Mouse (Mus musculus) liver, embryonic 13.5 days (tissue): ENCODE data around the gene Lgals1. TPM values are rescaled to one million over a fixed set of nuclear protein-coding genes. Genes with fewer than 3 reads are reported as not detected.
A peak's percentile ranks its signal among the peaks of the same experiment; 100 is the strongest.

Source experiments
- ATAC-seq: fragments of 200-750 bp; cut with Nextera tagmentation; 2 replicates; pipeline ENCODE4 v1.8.0; 2017; ENCODE audit warnings: low read depth, mild to moderate bottlenecking, moderate number of reproducible peaks, moderate library complexity
- DNase-seq: peaks from one replicate; pipeline ENCODE4 v3.0.0; 2022
- H3K27ac ChIP-seq: fragments of 300-500 bp; sonication (generic); 2 replicates; pipeline ENCODE4 v1.5.1; 2015; ENCODE audit warnings: moderate library complexity, mild to moderate bottlenecking, inconsistent platforms
- H3K27me3 ChIP-seq: fragments of 300-500 bp; sonication (generic); 2 replicates; pipeline ENCODE4 v1.6.1; 2015; ENCODE audit warnings: mild to moderate bottlenecking, inconsistent platforms
- H3K36me3 ChIP-seq: fragments of 300-500 bp; sonication (generic); 2 replicates; pipeline ENCODE4 v1.6.1; 2015; ENCODE audit warnings: mild to moderate bottlenecking, inconsistent platforms
- H3K4me1 ChIP-seq: fragments of 300-500 bp; sonication (generic); replicated peaks from 2 replicates; pipeline ENCODE4 v1.6.1; 2015; ENCODE audit warnings: inconsistent platforms
- H3K4me2 ChIP-seq: fragments of 300-500 bp; sonication (generic); 2 replicates; pipeline ENCODE4 v1.6.1; 2015; ENCODE audit warnings: inconsistent platforms, mild to moderate bottlenecking, moderate library complexity
- H3K4me3 ChIP-seq: fragments of 300-500 bp; sonication (generic); replicated peaks from 2 replicates; pipeline ENCODE4 v1.5.1; 2015; ENCODE audit warnings: mild to moderate bottlenecking, inconsistent platforms
- H3K9ac ChIP-seq: fragments of 300-500 bp; sonication (generic); 2 replicates; pipeline ENCODE4 v1.6.1; 2015; ENCODE audit warnings: mild to moderate bottlenecking, inconsistent platforms
- H3K9me3 ChIP-seq: fragments of 300-500 bp; sonication (generic); replicated peaks from 2 replicates; pipeline ENCODE4 v1.6.1; 2016; ENCODE audit warnings: inconsistent platforms
- WGBS: fragments of 180-500 bp; shearing (Covaris S2); methylation state at CpG from one replicate; pipeline ENCODE4 v1.1.7; 2015; ENCODE audit not compliant: insufficient replicate concordance; 5-methylcytosine and 5-hydroxymethylcytosine counted together
- polyA plus RNA-seq: library from polyadenylated mRNA; unstranded; fragments of >200 nt; fragmentation: Nextera tagmentation; extraction: Ambion mirVana; gene quantifications from 2 replicates; pipeline ENCODE4 v1.2.1, GENCODE M21; 2015

Lgals1 gene
- polyA plus RNA-seq, 1 experiment from 2014 or later = 710 TPM

DNA sequence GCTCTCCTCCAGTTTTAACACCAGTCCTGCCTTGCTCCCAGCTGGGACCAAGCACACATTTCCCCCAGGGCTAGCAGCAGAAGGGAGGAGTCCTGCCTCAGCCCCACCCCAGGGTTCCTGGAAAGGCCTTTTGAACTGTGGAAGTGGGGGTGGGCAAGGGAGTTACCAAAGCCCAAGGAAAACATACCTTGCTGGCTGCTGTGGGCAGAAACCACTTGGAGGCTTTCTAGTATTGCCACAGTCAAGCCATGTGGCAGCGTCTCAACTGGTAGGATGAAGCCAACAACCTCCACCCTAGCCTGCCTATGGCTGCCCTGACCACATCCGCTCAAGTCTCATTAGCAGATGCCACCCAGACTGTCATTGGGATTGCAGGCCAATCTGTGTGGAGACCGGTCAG lies 30.4 kb upstream of the Lgals1 start:
- Histone ChIP-seq H3K36me3 (peaks cover 29% of the 10 kb centered on the region), H3K4me1 (peaks cover 98% of the 10 kb centered on the region), H3K4me2 (peak overlapping the region; percentile 97), H3K27ac (peak overlapping the region; percentile 89), H3K9ac (peak overlapping the region; percentile 85), H3K4me3 (peak overlapping the region; percentile 0; the same call in 1 of the 2 replicates), H3K9me3 (no peaks in the 10 kb centered on the region), H3K27me3 (no peaks in the 10 kb centered on the region)
- DNase-seq = no peak
- WGBS = 49% methylated on average over 3 of the region's 3 CpGs
- ATAC-seq = peak; percentile 37

GRCm38 (mm10) chr15:78897488-78897887 lies 29.0 kb upstream of the Lgals1 start:
- H3K27ac ChIP-seq = peak overlapping the region; percentile 89
- H3K4me1 ChIP-seq = peaks cover 92% of the 10 kb centered on the region
- DNase-seq (peak; percentile 71), ATAC-seq (peak; percentile 26; the same call in 1 of the 2 replicates)
- peak overlapping the region; percentile 97 for H3K4me2 ChIP-seq
- peaks cover 26% of the 10 kb centered on the region for H3K36me3 ChIP-seq
- no peaks in the 10 kb centered on the region for H3K27me3 ChIP-seq
- 23% methylated on average over 4 of the region's 4 CpGs for WGBS
- peak overlapping the region; percentile 84 for H3K4me3 ChIP-seq
- H3K9me3 ChIP-seq = no peaks in the 10 kb centered on the region
- H3K9ac ChIP-seq = peak overlapping the region; percentile 85

DNA sequence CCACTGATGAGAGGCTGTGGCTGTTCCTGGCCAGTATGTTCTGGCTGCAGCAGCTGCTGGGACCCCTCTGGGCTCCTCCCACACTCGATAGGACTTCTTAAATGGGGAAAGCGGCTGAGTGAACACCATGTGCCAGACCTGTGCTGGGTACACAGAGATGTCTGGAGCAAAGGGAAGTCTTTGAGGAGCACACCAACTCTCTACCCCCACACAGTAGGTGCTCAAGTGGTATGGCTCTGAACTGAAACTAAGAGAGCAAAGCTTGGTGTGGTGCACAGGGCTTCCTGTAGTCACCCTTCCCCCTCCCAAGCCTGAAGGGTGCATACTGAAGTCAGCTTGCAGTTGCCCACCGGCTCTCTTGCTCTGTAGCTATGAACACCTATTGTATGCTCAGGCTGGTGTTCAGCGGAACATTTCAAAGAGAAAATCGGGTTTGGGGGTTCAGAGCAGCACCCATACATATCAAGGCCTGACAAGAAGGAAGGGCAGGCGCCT lies 28.0 kb upstream of the Lgals1 start:
- Histone ChIP-seq H3K27me3 (no peaks in the 10 kb centered on the region), H3K9me3 (no peaks in the 10 kb centered on the region), H3K9ac (peak overlapping the region; percentile 85), H3K4me2 (peak overlapping the region; percentile 97), H3K27ac (peak overlapping the region; percentile 89), H3K4me1 (peaks cover 91% of the 10 kb centered on the region), H3K4me3 (peak overlapping the region; percentile 84), H3K36me3 (peaks cover 25% of the 10 kb centered on the region)
- DNase-seq = no peak
- no peak for ATAC-seq
- 21% methylated on average over 6 of the region's 6 CpGs for WGBS

- Histone ChIP-seq H3K4me2 (peak within 1 kb of the TSS; percentile 97), H3K4me1 (peaks cover 83% of the 10 kb centered on the region), H3K36me3 (peaks cover 28% of the 10 kb centered on the region), H3K9me3 (no peaks in the 10 kb centered on the region), H3K4me3 (peak within 1 kb of the TSS; percentile 84), H3K9ac (peak within 1 kb of the TSS; percentile 85), H3K27me3 (no peaks in the 10 kb centered on the region), H3K27ac (peak within 1 kb of the TSS; percentile 89)
- 1% methylated on average over 20 of the region's 20 CpGs for WGBS
- no peak for DNase-seq
- no peak for ATAC-seq
These were observed 27.2 kb upstream of the Lgals1 start, which contains the start of gene Gm49510 for GRCm38 (mm10) chr15:78899409-78899739. Gm49510 (plus strand) TSS chr15:78899667.

GRCm38 (mm10) chr15:78899740-78900584 lies 26.6 kb upstream of the Lgals1 start, which contains the start of gene Sh3bp1:
Sh3bp1 (plus strand) TSS chr15:78899768.
- Histone ChIP-seq H3K27me3 (no peaks in the 10 kb centered on the region), H3K4me2 (peak within 1 kb of the TSS; percentile 97), H3K36me3 (peaks cover 33% of the 10 kb centered on the region), H3K9me3 (no peaks in the 10 kb centered on the region), H3K4me1 (peaks cover 77% of the 10 kb centered on the region), H3K4me3 (peak within 1 kb of the TSS; percentile 84), H3K27ac (peak within 1 kb of the TSS; percentile 89), H3K9ac (peak within 1 kb of the TSS; percentile 85)
- DNase-seq (peak; percentile 66), ATAC-seq (peak; percentile 63)
- 1% methylated on average over 38 of the region's 47 CpGs for WGBS

GRCm38 (mm10) chr15:78900585-78901421 lies 25.7 kb upstream of the Lgals1 start:
- no peak for DNase-seq
- peaks cover 42% of the 10 kb centered on the region for H3K36me3 ChIP-seq
- H3K27me3 ChIP-seq = no peaks in the 10 kb centered on the region
- peaks cover 69% of the 10 kb centered on the region for H3K4me1 ChIP-seq
- H3K4me2 ChIP-seq = peak overlapping the region; percentile 97
- peak overlapping the region; percentile 89 for H3K27ac ChIP-seq
- H3K9ac ChIP-seq = peak overlapping the region; percentile 85
- ATAC-seq = no peak
- H3K4me3 ChIP-seq = peak overlapping the region; percentile 84
- no peaks in the 10 kb centered on the region for H3K9me3 ChIP-seq
- WGBS = 15% methylated on average over 18 of the region's 18 CpGs

- peaks cover 63% of the 10 kb centered on the region for H3K4me1 ChIP-seq
These were observed 25.1 kb upstream of the Lgals1 start for GRCm38 (mm10) chr15:78901422-78901789.

DNA sequence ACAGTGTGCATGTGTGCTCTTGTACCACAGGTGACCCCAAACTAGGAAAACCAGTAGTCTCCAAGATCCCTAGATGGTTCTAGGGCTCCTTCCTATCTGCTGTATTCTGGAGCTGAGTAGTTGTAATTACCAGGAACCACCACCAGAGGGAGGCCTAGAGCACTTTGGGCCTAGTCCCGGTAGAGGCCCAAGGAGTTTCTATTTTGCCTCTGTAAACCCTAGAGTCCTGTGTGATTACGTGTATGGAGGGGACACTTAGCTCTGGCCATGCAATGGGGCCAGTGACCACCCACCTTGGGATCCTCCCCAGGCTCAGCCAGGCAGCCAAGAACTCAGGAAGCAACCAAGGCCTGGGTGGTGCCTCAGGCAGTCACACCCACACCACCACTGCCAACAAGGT lies 23.3 kb upstream of the Lgals1 start:
- Histone ChIP-seq H3K9ac (peak overlapping the region; percentile 50; the same call in 1 of the 2 replicates), H3K9me3 (no peaks in the 10 kb centered on the region), H3K4me1 (peaks cover 44% of the 10 kb centered on the region), H3K36me3 (peaks cover 66% of the 10 kb centered on the region), H3K27me3 (no peaks in the 10 kb centered on the region), H3K4me3 (no peak overlapping the region), H3K27ac (no peak overlapping the region), H3K4me2 (peak overlapping the region; percentile 33)
- ATAC-seq (peak; percentile 27; the same call in 1 of the 2 replicates), DNase-seq (peak; percentile 74)
- WGBS = 3% methylated on average over 2 of the region's 2 CpGs

More at GRCm38 (mm10) chr15:78901422-78901789, 25.1 kb upstream of the Lgals1 start:
- Histone ChIP-seq H3K27me3 (no peaks in the 10 kb centered on the region), H3K9ac (peak overlapping the region; percentile 85), H3K4me2 (peak overlapping the region; percentile 97), H3K36me3 (peaks cover 48% of the 10 kb centered on the region), H3K4me3 (peak overlapping the region; percentile 84), H3K9me3 (no peaks in the 10 kb centered on the region), H3K27ac (peak overlapping the region; percentile 89; the same call in 1 of the 2 replicates)
- ATAC-seq (no peak), DNase-seq (no peak)
- 65% methylated on average over 8 of the region's 8 CpGs for WGBS

- H3K9ac ChIP-seq = no peak overlapping the region
- no peak for DNase-seq
- no peak for ATAC-seq
- H3K27me3 ChIP-seq = no peaks in the 10 kb centered on the region
- no peak overlapping the region for H3K4me2 ChIP-seq
- H3K4me3 ChIP-seq = no peak overlapping the region
- H3K9me3 ChIP-seq = no peaks in the 10 kb centered on the region
- no peak overlapping the region for H3K27ac ChIP-seq
- 82% methylated on average over 7 of the region's 7 CpGs for WGBS
- H3K36me3 ChIP-seq = peaks cover 83% of the 10 kb centered on the region
- H3K4me1 ChIP-seq = peaks cover 25% of the 10 kb centered on the region
These were observed 18.1 kb upstream of the Lgals1 start for GRCm38 (mm10) chr15:78908399-78908798.

- Histone ChIP-seq H3K27ac (peak overlapping the region; percentile 23; the same call in 1 of the 2 replicates), H3K27me3 (no peaks in the 10 kb centered on the region), H3K4me3 (no peak overlapping the region), H3K4me2 (no peak overlapping the region), H3K36me3 (peaks cover 77% of the 10 kb centered on the region), H3K9ac (no peak overlapping the region), H3K9me3 (no peaks in the 10 kb centered on the region), H3K4me1 (peaks cover 30% of the 10 kb centered on the region)
- WGBS = 64% methylated on average over 8 of the region's 8 CpGs
- ATAC-seq (no peak), DNase-seq (no peak)
These were observed 17.5 kb upstream of the Lgals1 start for GRCm38 (mm10) chr15:78908982-78909381.

DNA sequence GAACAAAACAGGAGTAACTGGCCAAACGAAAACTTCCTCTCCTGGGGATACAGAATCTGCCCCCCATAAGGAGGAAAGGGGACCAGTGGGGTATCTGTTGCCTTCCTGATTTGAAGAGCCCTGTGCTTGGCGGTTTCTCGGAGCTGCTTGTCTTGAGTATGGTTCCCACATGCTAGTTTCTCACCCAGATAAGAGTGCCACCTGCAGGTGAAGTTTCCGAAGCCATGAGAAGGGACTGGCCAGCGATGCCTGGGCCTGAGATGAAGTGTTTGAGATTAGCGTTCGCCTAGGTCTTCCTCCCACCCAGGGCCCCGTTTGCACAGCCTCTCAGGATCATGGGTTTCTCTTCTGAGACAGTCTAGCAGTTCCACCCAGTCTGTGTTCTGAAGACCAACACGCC lies 14.5 kb upstream of the Lgals1 start:
- H3K9me3 ChIP-seq = no peaks in the 10 kb centered on the region
- WGBS = 38% methylated on average over 9 of the region's 9 CpGs
- no peak overlapping the region for H3K4me3 ChIP-seq
- H3K27ac ChIP-seq = no peak overlapping the region; the same call in 1 of the 2 replicates
- no peak overlapping the region for H3K9ac ChIP-seq
- peaks cover 49% of the 10 kb centered on the region for H3K36me3 ChIP-seq
- H3K27me3 ChIP-seq = no peaks in the 10 kb centered on the region
- DNase-seq = no peak
- H3K4me2 ChIP-seq = no peak overlapping the region
- ATAC-seq = no peak
- H3K4me1 ChIP-seq = peaks cover 59% of the 10 kb centered on the region
